Comparison of ENCODE assay signal across 8 mouse cellular contexts in genomic region chr8:120488636-120489131, GRCm38 (mm10).
A peak's percentile ranks its signal among the peaks of the same experiment; 100 is the strongest.
DNase-seq lines count a peak whose midpoint lies in the region; ATAC-seq and TF ChIP-seq lines count a peak whose summit lies in the region.

No protein-coding gene starts in this region.

- ATAC-seq in hindbrain, embryonic 15.5 days (ENCODE audit: low FRiP score, low read depth) = no peak
- no peak for ATAC-seq in liver, embryonic 15.5 days (ENCODE audit: insufficient read depth)
- no peak for ATAC-seq in frontal cortex, adult (ENCODE audit: low TSS enrichment)

- peak overlapping the region; percentile 83 for H3K9ac ChIP-seq in hindbrain, embryonic 15.5 days
- H3K9ac ChIP-seq in liver, embryonic 15.5 days = peak overlapping the region; percentile 94

- peak overlapping the region; percentile 63 for H3K27ac ChIP-seq in thymus, adult 2 months (ENCODE audit: control insufficient read depth, insufficient read depth, low read length)
- H3K27ac ChIP-seq in hindbrain, embryonic 15.5 days (replicated peaks) = peak overlapping the region; percentile 98
- H3K27ac ChIP-seq in liver, embryonic 15.5 days (replicated peaks) = peak overlapping the region; percentile 98

- no peaks in the 10 kb centered on the region for H3K9me3 ChIP-seq in hindbrain, embryonic 15.5 days
- H3K9me3 ChIP-seq in liver, embryonic 15.5 days (replicated peaks) = no peaks in the 10 kb centered on the region

- WGBS in thymus, adult 2 months = under 1% methylated on average over 25 of the region's 25 CpGs
- WGBS in hindbrain, embryonic 15.5 days = under 1% methylated on average over 25 of the region's 25 CpGs
- under 1% methylated on average over 25 of the region's 25 CpGs for WGBS in liver, embryonic 15.5 days (ENCODE audit: insufficient replicate concordance)

- DNase-seq in thymus, adult 2 months = no peak
- DNase-seq in thymus, postnatal 14 days = no peak
- DNase-seq in cerebellum, postnatal 10 days = peak; percentile 76
- DNase-seq in splenic B cell, adult 2 months (ENCODE audit: low read depth, low spot score) = peak; percentile 50
- DNase-seq in gastrocnemius, adult 18-20 months (ENCODE audit: low spot score) = no peak

- peaks cover 64% of the 10 kb centered on the region for H3K4me1 ChIP-seq in thymus, adult 2 months (replicated peaks; ENCODE audit: control insufficient read depth, insufficient read depth, low read length)
- H3K4me1 ChIP-seq in hindbrain, embryonic 15.5 days (replicated peaks) = peaks cover 79% of the 10 kb centered on the region
- peaks cover 80% of the 10 kb centered on the region for H3K4me1 ChIP-seq in liver, embryonic 15.5 days (replicated peaks)

- H3K36me3 ChIP-seq in thymus, adult 2 months (ENCODE audit: control insufficient read depth, insufficient read depth, low read length) = no peaks in the 10 kb centered on the region
- no peaks in the 10 kb centered on the region for H3K36me3 ChIP-seq in hindbrain, embryonic 15.5 days
- H3K36me3 ChIP-seq in liver, embryonic 15.5 days (replicated peaks) = no peaks in the 10 kb centered on the region; the same call in 1 of the 2 replicates
- H3K36me3 ChIP-seq in splenic B cell, adult 2 months (ENCODE audit: control insufficient read depth, insufficient read depth, low read length, poor library complexity, severe bottlenecking) = no peaks in the 10 kb centered on the region

- peak overlapping the region; percentile 59 for H3K4me3 ChIP-seq in thymus, adult 2 months (ENCODE audit: control insufficient read depth, insufficient read depth, low read length)
- H3K4me3 ChIP-seq in hindbrain, embryonic 15.5 days = peak overlapping the region; percentile 61
- peak overlapping the region; percentile 82 for H3K4me3 ChIP-seq in liver, embryonic 15.5 days (replicated peaks)

- no peaks in the 10 kb centered on the region for H3K27me3 ChIP-seq in thymus, adult 2 months (ENCODE audit: control insufficient read depth, insufficient read depth, low read length)
- H3K27me3 ChIP-seq in hindbrain, embryonic 15.5 days = no peaks in the 10 kb centered on the region
- H3K27me3 ChIP-seq in liver, embryonic 15.5 days = no peaks in the 10 kb centered on the region
- H3K27me3 ChIP-seq in splenic B cell, adult 2 months (ENCODE audit: control insufficient read depth, insufficient read depth, low read length, poor library complexity, severe bottlenecking) = no peaks in the 10 kb centered on the region

- no peak for TF ChIP-seq POLR2A in thymus, adult 2 months (IDR thresholded peaks at IDR 0.05; ENCODE audit: control insufficient read depth, extremely low read depth, insufficient read depth, low read length, poor library complexity)

- no peak for TF ChIP-seq CTCF in thymus, adult 2 months (IDR thresholded peaks at IDR 0.05; ENCODE audit: borderline replicate concordance, control insufficient read depth, extremely low read depth, insufficient read depth, low read length, poor library complexity)

- H3K4me2 ChIP-seq in hindbrain, embryonic 15.5 days = peak overlapping the region; percentile 84
- H3K4me2 ChIP-seq in liver, embryonic 15.5 days = peak overlapping the region; percentile 96

Comparison
In these comparisons a context has a peak if more than half of its experiments do, and no peak if none do; other contexts are left out.
1. DNase-seq: peak in cerebellum, postnatal 10 days (2 of 2) and splenic B cell, adult 2 months (single experiment); none in thymus, adult 2 months (single experiment), thymus, postnatal 14 days (single experiment) and gastrocnemius, adult 18-20 months (single experiment).
2. Peak in every context shown above with its lines, with median percentiles within 50 percentile points of each other: H3K27ac ChIP-seq and H3K4me3 ChIP-seq.